Mouse (Mus musculus): ENCODE measurements around the gene Rnls. TPM values are rescaled to one million over a fixed set of nuclear protein-coding genes. Genes with fewer than 3 reads are reported as not detected.

Gene Rnls
- polyA plus RNA-seq, 1 experiment: not detected

DNA sequence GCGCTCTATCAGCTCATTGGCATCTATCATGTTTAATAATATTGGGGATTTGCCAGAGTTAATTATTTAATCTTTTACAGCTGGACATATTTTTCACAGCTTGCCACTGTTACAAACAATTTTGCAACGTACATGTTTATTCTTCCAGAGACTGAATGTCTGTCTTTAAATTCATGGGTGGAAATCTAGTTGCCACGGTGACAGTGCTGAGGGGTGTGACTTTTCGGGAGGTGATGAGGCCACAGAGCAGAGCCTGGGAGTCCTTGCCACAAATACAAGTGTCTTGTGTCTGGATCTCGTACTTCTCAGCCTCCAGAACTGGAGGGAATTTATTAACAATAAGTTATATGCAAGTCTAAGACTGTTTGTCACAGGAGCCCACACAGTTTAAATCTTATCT lies 212.5 kb downstream of the Rnls start:
- Histone ChIP-seq H3K4me3 (ENCODE audit: insufficient read depth, low read depth, low read length) (no peak overlapping the region), H3K4me1 (ENCODE audit: control insufficient read depth, insufficient read depth, low read length) (no peaks in the 10 kb centered on the region), H3K27ac (ENCODE audit: insufficient read depth, low read depth, low read length) (no peak overlapping the region)
- 64% methylated on average over 5 of the region's 5 CpGs for WGBS
- TF ChIP-seq CTCF (IDR thresholded peaks at IDR 0.05; ENCODE audit: insufficient read depth, low read depth, low read length) (no peak), POLR2A (IDR thresholded peaks at IDR 0.05; ENCODE audit: insufficient read depth, low read depth, low read length) (no peak)

DNA sequence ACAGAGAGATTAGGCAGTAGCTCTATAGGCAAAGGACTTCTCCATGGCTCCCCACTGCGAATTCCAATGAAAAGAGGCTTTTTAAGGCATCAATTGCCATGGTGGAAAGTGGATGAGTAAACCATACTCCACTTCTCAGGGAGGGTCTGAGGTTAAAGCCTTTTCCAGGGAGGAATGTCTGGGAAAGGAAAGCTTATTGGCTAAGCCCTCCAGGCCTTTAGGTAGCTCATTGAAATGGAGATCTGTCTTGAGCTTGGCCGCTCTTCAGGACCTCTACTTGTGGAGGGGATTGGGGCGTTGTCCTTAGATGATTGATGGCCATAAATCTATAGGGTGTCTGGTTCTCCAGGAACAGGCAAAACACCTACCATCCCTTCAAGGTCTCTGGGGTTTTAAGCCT lies 213.2 kb downstream of the Rnls start:
- H3K4me1 ChIP-seq (ENCODE audit: control insufficient read depth, insufficient read depth, low read length): no peaks in the 10 kb centered on the region
- H3K27ac ChIP-seq (ENCODE audit: insufficient read depth, low read depth, low read length): no peak overlapping the region
- no peak overlapping the region for H3K4me3 ChIP-seq (ENCODE audit: insufficient read depth, low read depth, low read length)
- TF ChIP-seq POLR2A (IDR thresholded peaks at IDR 0.05; ENCODE audit: insufficient read depth, low read depth, low read length): no peak
- TF ChIP-seq CTCF (IDR thresholded peaks at IDR 0.05; ENCODE audit: insufficient read depth, low read depth, low read length): no peak
- 67% methylated on average over 3 of the region's 3 CpGs for WGBS

DNA sequence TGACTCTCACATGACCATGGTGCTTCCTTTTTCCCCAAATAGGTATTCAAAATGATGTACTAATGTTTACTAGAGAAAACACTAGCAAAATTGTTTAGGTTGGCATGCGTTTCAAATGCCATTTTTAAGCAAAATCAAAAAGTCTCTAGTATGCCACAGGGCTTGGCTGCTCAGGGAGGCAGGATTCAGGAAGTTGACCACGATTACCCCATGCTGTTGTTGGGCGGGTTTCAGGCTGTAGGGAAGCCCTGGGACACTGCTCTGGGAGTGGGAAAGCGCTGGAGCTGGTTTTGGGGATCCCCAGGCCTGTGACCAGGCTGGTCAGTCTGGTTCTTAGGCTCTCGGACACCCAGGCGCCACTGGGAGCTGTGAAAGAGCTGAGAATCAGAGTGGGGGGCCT lies 213.7 kb downstream of the Rnls start:
- no peak overlapping the region for H3K4me3 ChIP-seq (ENCODE audit: insufficient read depth, low read depth, low read length)

DNA sequence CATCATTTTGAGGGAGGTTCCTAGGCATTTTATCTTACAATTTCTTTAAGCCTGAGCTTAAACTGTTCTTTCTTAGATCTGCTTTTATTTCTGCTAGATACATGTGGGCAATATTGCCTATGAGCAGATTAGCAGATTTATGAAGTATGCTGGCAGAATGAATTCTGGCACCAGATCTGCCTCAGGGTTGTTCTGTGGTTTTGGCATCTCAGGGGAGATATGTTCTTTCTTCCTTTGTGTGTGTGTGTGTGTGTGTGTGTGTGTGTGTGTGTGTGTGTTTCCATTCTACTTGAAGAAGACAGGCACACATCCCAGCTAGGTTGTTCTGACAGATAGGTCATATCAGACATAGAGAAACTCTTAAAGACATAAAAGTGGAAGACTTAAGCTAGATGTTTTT lies 218.1 kb downstream of the Rnls start:
- TF ChIP-seq CTCF (IDR thresholded peaks at IDR 0.05; ENCODE audit: insufficient read depth, low read depth, low read length) (no peak), POLR2A (IDR thresholded peaks at IDR 0.05; ENCODE audit: insufficient read depth, low read depth, low read length) (no peak)
- Histone ChIP-seq H3K4me3 (ENCODE audit: insufficient read depth, low read depth, low read length) (no peak overlapping the region), H3K27ac (ENCODE audit: insufficient read depth, low read depth, low read length) (no peak overlapping the region), H3K4me1 (ENCODE audit: control insufficient read depth, insufficient read depth, low read length) (no peaks in the 10 kb centered on the region)

More for the DNA sequence above, 213.7 kb downstream of the Rnls start:
- no peak for TF ChIP-seq CTCF (IDR thresholded peaks at IDR 0.05; ENCODE audit: insufficient read depth, low read depth, low read length)
- TF ChIP-seq POLR2A (IDR thresholded peaks at IDR 0.05; ENCODE audit: insufficient read depth, low read depth, low read length): no peak
- Histone ChIP-seq H3K4me1 (ENCODE audit: control insufficient read depth, insufficient read depth, low read length) (no peaks in the 10 kb centered on the region), H3K27ac (ENCODE audit: insufficient read depth, low read depth, low read length) (no peak overlapping the region)
- WGBS: 64% methylated on average over 6 of the region's 6 CpGs

DNA sequence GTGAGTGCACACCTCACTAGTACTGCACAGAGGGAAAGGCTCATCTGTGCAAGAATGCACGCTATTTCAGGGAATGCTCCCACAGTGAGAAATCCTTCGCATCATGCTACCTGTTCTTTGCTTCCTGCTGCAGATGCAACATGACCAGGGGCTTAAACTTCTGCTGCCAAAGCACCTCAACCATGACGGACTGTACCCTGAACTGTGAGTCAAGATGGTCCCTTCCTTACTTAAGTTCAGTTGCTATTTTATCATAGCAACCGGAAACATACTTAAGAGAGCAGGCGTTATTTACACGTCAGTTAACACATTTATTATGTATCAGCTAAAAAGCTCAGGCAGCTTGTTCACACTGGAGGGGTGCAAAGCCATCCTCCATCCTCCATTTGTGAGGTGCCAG lies 222.2 kb downstream of the Rnls start:
- no peaks in the 10 kb centered on the region for H3K4me1 ChIP-seq (ENCODE audit: control insufficient read depth, insufficient read depth, low read length)
- H3K4me3 ChIP-seq (ENCODE audit: insufficient read depth, low read depth, low read length): no peak overlapping the region
- WGBS: 81% methylated on average over 6 of the region's 6 CpGs
- H3K27ac ChIP-seq (ENCODE audit: insufficient read depth, low read depth, low read length): no peak overlapping the region
- TF ChIP-seq POLR2A (IDR thresholded peaks at IDR 0.05; ENCODE audit: insufficient read depth, low read depth, low read length) (no peak), CTCF (IDR thresholded peaks at IDR 0.05; ENCODE audit: insufficient read depth, low read depth, low read length) (no peak)

DNA sequence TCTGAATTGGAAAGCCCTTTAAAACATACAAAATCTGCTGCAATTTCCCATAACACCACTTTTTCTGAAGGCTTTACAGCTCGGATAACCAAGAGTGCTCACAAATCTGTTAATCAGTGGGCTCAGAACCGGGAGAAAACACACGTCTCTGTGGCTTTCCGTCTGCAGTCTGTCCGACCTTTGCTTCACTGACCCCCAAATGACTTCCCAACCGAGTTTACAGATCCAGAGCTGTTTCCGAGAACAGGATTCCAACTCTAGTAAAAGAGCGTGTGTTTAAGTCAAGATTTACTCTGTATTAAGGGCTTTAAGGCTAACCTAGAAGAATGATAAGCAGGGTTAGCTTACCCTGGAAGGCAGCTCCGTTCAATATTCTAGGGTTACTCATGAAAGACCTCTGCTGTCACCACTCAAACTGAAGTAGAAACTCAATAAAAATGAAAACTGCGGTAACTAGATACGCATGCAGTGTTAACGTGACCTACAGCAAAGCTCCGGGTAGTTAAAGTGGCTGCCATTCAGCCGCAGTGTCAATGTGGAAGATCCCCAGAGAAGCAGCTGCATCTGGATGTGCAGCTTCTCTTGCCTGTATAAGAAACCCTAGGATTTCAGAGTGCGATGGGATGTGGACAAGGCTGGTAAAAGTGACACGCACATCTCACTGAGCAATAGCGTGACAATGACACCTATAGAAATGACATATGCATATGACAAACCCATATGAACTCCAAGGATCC lies 224.4 kb downstream of the Rnls start:
- H3K4me1 ChIP-seq (ENCODE audit: control insufficient read depth, insufficient read depth, low read length): no peaks in the 10 kb centered on the region
- TF ChIP-seq POLR2A (IDR thresholded peaks at IDR 0.05; ENCODE audit: insufficient read depth, low read depth, low read length): no peak
- no peak for TF ChIP-seq CTCF (IDR thresholded peaks at IDR 0.05; ENCODE audit: insufficient read depth, low read depth, low read length)
- H3K27ac ChIP-seq (ENCODE audit: insufficient read depth, low read depth, low read length): no peak overlapping the region
- WGBS: 89% methylated on average over 17 of the region's 17 CpGs
- H3K4me3 ChIP-seq (ENCODE audit: insufficient read depth, low read depth, low read length): no peak overlapping the region

DNA sequence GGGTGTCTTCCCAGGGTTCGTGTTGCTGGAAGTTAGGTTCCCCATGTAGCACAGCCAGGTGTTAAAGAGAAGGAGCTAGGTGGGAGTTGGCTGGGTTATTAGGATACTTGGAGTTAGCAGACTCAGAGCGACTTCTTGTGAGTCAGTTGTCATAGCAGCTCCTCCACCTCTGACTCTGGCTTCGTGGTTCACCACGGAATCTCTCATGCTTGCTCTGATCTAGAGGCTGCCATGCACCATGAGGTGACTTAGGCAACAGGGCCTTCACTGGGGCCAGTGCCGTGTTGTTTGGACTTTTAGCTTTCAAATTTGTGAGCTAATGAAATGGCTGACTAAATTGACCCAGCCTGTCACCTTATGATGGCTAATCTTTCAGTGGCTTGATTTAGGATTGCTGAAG lies 227.3 kb downstream of the Rnls start:
- 91% methylated on average over 5 of the region's 5 CpGs for WGBS
- TF ChIP-seq POLR2A (IDR thresholded peaks at IDR 0.05; ENCODE audit: insufficient read depth, low read depth, low read length): no peak
- TF ChIP-seq CTCF (IDR thresholded peaks at IDR 0.05; ENCODE audit: insufficient read depth, low read depth, low read length): no peak
- Histone ChIP-seq H3K4me1 (ENCODE audit: control insufficient read depth, insufficient read depth, low read length) (no peaks in the 10 kb centered on the region), H3K4me3 (ENCODE audit: insufficient read depth, low read depth, low read length) (no peak overlapping the region), H3K27ac (ENCODE audit: insufficient read depth, low read depth, low read length) (no peak overlapping the region)

DNA sequence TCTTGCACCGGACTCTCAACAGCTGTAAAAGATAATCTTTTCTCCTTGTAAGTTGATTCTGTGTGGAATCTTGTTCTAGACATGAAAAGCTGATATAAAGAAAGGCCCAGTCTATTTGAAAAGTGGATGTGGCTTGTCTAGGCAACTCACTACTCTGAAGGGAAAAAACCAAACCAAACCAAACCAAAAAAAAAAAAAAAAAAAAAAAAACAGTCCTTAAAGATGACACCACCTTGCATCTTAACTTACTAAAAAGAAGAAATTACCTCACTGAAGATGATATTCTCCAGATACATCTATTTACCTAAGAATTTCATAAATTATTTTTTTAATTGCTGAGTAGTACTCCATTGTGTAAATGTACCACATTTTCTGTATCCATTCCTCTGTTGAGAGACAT lies 230.2 kb downstream of the Rnls start:
- Histone ChIP-seq H3K27ac (ENCODE audit: insufficient read depth, low read depth, low read length) (no peak overlapping the region), H3K4me3 (ENCODE audit: insufficient read depth, low read depth, low read length) (no peak overlapping the region), H3K4me1 (ENCODE audit: control insufficient read depth, insufficient read depth, low read length) (no peaks in the 10 kb centered on the region)
- TF ChIP-seq CTCF (IDR thresholded peaks at IDR 0.05; ENCODE audit: insufficient read depth, low read depth, low read length) (no peak), POLR2A (IDR thresholded peaks at IDR 0.05; ENCODE audit: insufficient read depth, low read depth, low read length) (no peak)
- 97% methylated on average over 1 of the region's 1 CpGs for WGBS

DNA sequence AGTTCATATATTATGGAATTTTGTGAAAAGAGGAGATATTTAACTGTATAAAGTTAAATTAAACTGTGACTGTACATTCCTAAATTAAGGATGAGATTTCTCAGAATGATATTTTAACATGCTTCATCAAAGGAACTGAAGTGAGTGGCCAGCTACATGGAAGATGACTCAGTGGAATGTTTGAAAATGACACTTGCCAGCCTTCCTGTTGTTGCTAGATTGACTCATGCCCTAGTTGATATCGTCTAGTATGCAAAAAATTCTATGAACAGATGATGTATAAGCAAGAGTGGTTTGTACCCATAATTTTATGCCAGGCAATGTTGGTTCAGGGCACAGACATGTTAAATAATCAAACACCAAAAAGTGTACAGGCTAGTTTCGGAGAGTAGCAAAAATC lies 232.2 kb downstream of the Rnls start:
- no peaks in the 10 kb centered on the region for H3K4me1 ChIP-seq (ENCODE audit: control insufficient read depth, insufficient read depth, low read length)
- WGBS: 97% methylated on average over 2 of the region's 2 CpGs
- TF ChIP-seq CTCF (IDR thresholded peaks at IDR 0.05; ENCODE audit: insufficient read depth, low read depth, low read length) (no peak), POLR2A (IDR thresholded peaks at IDR 0.05; ENCODE audit: insufficient read depth, low read depth, low read length) (no peak)
- H3K4me3 ChIP-seq (ENCODE audit: insufficient read depth, low read depth, low read length): no peak overlapping the region
- no peak overlapping the region for H3K27ac ChIP-seq (ENCODE audit: insufficient read depth, low read depth, low read length)

All from olfactory bulb, adult 2 months (tissue).